Mouse (Mus musculus): ENCODE measurements around the gene Col4a4.

Col4a4 gene

DNA sequence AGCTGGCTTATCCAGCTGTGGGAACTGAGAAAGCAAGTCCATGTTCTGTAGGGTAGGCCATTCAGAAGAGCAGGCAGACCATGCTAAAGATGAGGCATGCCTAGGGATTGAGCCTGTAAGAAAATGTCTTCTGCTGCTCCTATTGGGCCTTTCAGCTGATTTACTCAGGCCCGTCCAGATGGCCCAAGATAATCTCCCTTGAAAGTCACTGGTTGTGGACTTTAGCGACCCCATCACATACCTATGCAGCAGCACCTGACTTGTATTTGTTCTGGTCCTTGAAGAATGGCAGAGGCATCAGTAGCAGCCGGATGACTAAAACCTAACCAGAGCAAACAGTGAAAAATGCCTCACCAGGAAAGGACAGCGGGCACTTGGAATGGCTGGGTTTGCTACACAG, 171.0 kb downstream of the Col4a4 start:
- DNase-seq (ENCODE audit: low read depth, low spot score), result no peak

DNA sequence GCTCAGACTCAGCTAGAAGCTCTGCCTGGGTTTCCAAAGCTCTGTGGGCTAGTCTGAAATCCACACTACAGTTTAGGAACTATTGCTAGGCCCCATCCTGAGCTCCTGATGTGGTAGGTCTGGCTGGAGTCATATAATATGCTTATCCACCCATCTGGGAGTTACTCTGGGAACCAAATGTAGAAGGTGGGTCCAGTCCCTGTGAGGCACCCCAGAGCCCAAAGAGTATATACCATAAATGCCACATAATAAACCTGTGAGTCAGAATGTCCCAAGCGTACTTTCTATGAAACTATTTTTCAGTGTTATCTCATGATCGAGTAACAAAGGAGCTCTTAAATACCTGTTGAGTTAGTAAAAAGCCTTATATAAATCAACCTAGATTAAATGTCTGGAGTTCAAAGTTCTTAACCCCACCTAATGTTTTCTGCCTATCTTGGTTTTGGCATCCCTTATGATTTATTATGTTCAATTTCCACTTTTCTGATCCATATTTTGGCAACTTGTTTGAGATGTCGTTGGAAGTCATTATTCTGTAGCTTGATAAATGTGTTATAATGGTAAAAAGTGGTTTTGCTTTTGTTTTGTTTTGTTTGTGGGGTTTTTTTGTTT, 172.1 kb downstream of the Col4a4 start:
- no peak for DNase-seq (ENCODE audit: low read depth, low spot score)

DNA sequence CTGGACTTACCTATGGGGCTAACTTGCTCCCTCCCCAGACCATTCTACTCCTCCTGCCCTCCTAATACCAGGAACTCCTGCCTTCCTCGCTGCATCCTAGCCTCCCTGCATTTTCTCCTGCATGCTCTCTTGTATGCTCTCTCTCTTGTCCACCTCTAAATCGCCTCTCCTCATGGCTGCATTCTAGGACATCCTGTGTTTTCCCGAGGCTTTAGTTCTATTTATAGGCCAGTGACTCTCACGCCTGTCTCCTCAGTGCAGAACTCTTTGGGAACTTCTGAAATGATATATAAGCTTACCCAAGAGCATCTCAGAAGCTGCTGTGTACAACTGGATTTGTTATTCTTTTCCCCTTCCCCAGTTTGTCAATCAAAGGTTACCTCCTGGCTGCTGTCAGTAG, 174.6 kb downstream of the Col4a4 start:
- DNase-seq (ENCODE audit: low read depth, low spot score), result no peak

DNA sequence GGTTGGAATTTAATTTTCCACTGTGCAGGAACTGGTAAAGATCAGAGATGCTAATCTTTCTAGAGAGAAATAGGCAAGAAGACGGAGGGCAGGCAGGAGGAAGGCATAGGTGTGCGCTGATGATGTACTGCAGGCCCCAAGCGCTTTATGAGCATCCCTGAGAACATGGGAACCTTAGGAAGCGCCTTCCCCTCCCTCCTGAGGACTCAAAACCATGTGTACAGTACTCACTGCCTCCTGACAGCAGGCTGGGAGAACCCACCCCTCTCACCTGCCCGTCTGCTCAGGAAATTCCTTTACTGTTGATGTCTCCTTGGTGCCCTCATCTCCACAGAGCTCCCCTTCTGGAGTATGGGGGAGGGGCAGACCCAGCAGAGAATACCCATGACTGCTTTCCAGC, 175.1 kb downstream of the Col4a4 start:
- no peak for DNase-seq (ENCODE audit: low read depth, low spot score)

DNA sequence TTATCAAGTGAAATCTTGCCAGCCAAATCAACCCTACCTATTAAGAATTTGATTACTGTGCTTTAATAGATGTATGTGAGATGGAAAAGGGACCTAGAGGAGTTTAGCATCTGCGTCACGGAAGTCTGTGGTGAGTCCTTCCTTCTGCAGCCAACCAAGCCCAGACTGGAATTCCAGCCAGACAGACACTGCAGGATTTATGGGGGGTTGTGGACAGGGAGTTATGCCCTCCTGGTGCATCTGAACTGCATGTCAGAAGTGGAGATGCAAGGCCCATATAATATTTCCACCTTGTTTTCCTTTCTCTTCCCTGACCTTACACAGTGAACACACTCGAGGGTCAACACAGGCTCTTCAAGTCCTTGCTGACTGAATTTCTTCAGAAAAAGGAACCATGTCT, 176.1 kb downstream of the Col4a4 start:
- DNase-seq (ENCODE audit: low read depth, low spot score), result no peak

DNA sequence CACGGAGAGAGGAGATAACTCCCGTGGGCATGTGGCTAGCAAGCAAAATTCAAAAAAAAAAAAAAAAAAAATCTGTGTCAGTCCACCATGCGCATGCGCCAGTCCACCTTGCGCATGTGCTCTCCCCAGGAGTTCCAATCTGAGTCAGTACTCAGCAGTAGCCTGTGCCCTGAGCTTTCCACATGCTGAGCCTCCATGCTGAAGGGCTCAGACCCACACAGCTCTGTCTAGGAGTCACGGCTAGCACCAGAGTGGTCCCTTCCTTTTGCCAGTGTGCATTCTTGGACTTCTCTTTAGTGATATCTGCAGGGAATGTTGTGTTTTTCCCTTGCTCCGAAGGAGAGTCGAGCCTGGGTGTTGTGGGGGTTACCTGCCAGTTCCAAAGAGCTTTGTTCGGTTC, 177.4 kb downstream of the Col4a4 start:
- no peak for DNase-seq (ENCODE audit: low read depth, low spot score)

DNA sequence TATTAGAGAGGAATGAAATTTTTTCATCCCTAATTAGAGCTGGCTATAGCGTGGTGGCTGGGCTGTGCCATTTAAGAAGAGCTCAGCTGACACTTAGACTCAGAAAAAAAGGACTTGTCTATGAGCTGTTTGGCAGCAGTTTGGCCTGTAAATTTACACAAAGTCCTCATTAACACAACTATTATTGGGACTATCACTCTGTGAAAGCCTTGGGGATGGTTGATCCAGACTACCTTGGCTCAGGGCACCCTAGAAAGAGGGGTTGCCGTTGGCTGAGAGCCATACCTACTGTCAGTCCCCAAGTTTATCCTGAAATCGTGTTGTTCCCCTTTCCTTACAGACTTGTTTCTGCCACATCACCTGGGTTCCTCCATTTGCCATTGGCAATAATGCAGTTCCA, 178.9 kb downstream of the Col4a4 start:
- no peak for DNase-seq (ENCODE audit: low read depth, low spot score)

Measured in A20 (cell line).